In genomic region chr6:67159224-67159623, GRCm38 (mm10) we compare ENCODE assay signal across 8 mouse cellular contexts.
A peak's percentile ranks its signal among the peaks of the same experiment; 100 is the strongest.
DNase-seq lines count a peak whose midpoint lies in the region; ATAC-seq and TF ChIP-seq lines count a peak whose summit lies in the region.
"Had no signal": no experiment of that assay in that cellular context is flagged by ENCODE, and none has a peak within 500 bp of the region (broad histone marks: within the 10 kb centered on the region; RNA-seq: fewer than 3 reads in every experiment).

No protein-coding gene starts in this region.

- WGBS in heart, embryonic 16.5 days = 11% methylated on average over 2 of the region's 2 CpGs
- WGBS in heart, adult 2 months = 12% methylated on average over 2 of the region's 2 CpGs
- 18% methylated on average over 2 of the region's 2 CpGs for WGBS in hindbrain, embryonic 12.5 days
- WGBS in hindbrain, embryonic 16.5 days = 11% methylated on average over 2 of the region's 2 CpGs
- 11% methylated on average over 2 of the region's 2 CpGs for WGBS in midbrain, embryonic 14.5 days
- WGBS in cerebellum, adult 2 months = 8% methylated on average over 2 of the region's 2 CpGs

- DNase-seq in heart, adult 2 months = no peak
- no peak for DNase-seq in midbrain, embryonic 14.5 days
- no peak for DNase-seq in cerebellum, adult 2 months
- no peak for DNase-seq in kidney, adult 11 months

- 0 out of 2 replicates have a peak overlapping the region, but pooled peaks have one; percentile 32 for H3K4me2 ChIP-seq in heart, embryonic 16.5 days (ENCODE audit: low read depth, low read length)
- peak overlapping the region; percentile 32; the same call in 1 of the 2 replicates for H3K4me2 ChIP-seq in hindbrain, embryonic 12.5 days (replicated peaks)
- H3K4me2 ChIP-seq in hindbrain, embryonic 16.5 days (ENCODE audit: low read length) = peak overlapping the region; percentile 46
- peak overlapping the region; percentile 41; the same call in 1 of the 2 replicates for H3K4me2 ChIP-seq in midbrain, embryonic 14.5 days (ENCODE audit: low read length)

- no peaks in the 10 kb centered on the region for H3K9me3 ChIP-seq in heart, embryonic 16.5 days (replicated peaks; ENCODE audit: control insufficient read depth, low read length)
- no peaks in the 10 kb centered on the region for H3K9me3 ChIP-seq in hindbrain, embryonic 12.5 days (replicated peaks)
- H3K9me3 ChIP-seq in hindbrain, embryonic 16.5 days (ENCODE audit: control insufficient read depth, low read length) = no peaks in the 10 kb centered on the region
- H3K9me3 ChIP-seq in midbrain, embryonic 14.5 days (ENCODE audit: control insufficient read depth, low read length) = no peaks in the 10 kb centered on the region
- H3K9me3 ChIP-seq: embryonic facial prominence, embryonic 15.5 days had no signal

- H3K36me3 ChIP-seq in heart, embryonic 16.5 days (ENCODE audit: control insufficient read depth, insufficient read depth) = no peaks in the 10 kb centered on the region
- no peaks in the 10 kb centered on the region for H3K36me3 ChIP-seq in heart, adult 2 months (ENCODE audit: control insufficient read depth, insufficient read depth, low read length)
- H3K36me3 ChIP-seq in hindbrain, embryonic 12.5 days = no peaks in the 10 kb centered on the region
- H3K36me3 ChIP-seq in hindbrain, embryonic 16.5 days (ENCODE audit: control insufficient read depth, insufficient read depth, low read length) = no peaks in the 10 kb centered on the region
- H3K36me3 ChIP-seq in midbrain, embryonic 14.5 days (ENCODE audit: control insufficient read depth, insufficient read depth, low read length) = no peaks in the 10 kb centered on the region
- H3K36me3 ChIP-seq: embryonic facial prominence, embryonic 15.5 days had no signal

- H3K27ac ChIP-seq in heart, embryonic 16.5 days (ENCODE audit: low read length) = no peak overlapping the region
- no peak overlapping the region for H3K27ac ChIP-seq in heart, adult 2 months
- no peak overlapping the region for H3K27ac ChIP-seq in hindbrain, embryonic 12.5 days
- no peak overlapping the region for H3K27ac ChIP-seq in hindbrain, embryonic 16.5 days (ENCODE audit: low read depth, low read length)
- H3K27ac ChIP-seq in midbrain, embryonic 14.5 days (replicated peaks; ENCODE audit: low read depth, low read length) = no peak overlapping the region
- no peak overlapping the region for H3K27ac ChIP-seq in cerebellum, adult 2 months (ENCODE audit: insufficient read depth, low read length)
- H3K27ac ChIP-seq: embryonic facial prominence, embryonic 15.5 days had no signal

- H3K27me3 ChIP-seq in heart, embryonic 16.5 days (ENCODE audit: control insufficient read depth, insufficient read depth, low read length) = no peaks in the 10 kb centered on the region
- H3K27me3 ChIP-seq in heart, adult 2 months (ENCODE audit: control insufficient read depth, insufficient read depth, low read length) = no peaks in the 10 kb centered on the region
- no peaks in the 10 kb centered on the region for H3K27me3 ChIP-seq in hindbrain, embryonic 12.5 days
- H3K27me3 ChIP-seq in hindbrain, embryonic 16.5 days (replicated peaks; ENCODE audit: control insufficient read depth, insufficient read depth, low read length) = no peaks in the 10 kb centered on the region
- no peaks in the 10 kb centered on the region for H3K27me3 ChIP-seq in midbrain, embryonic 14.5 days (ENCODE audit: control insufficient read depth, insufficient read depth, low read length)
- H3K27me3 ChIP-seq in cerebellum, adult 2 months (ENCODE audit: control insufficient read depth, insufficient read depth, low read length) = no peaks in the 10 kb centered on the region
- H3K27me3 ChIP-seq: embryonic facial prominence, embryonic 15.5 days had no signal

- TF ChIP-seq CTCF in heart, adult 2 months (IDR thresholded peaks at IDR 0.05) = no peak
- TF ChIP-seq CTCF in cerebellum, adult 2 months (IDR thresholded peaks at IDR 0.05; ENCODE audit: borderline replicate concordance, insufficient read depth, low read depth, low read length) = no peak

- no peak for ATAC-seq in heart, embryonic 16.5 days (replicated peaks; ENCODE audit: extremely low read depth, insufficient read depth, low FRiP score)
- ATAC-seq in hindbrain, embryonic 12.5 days (ENCODE audit: low FRiP score) = no peak
- no peak for ATAC-seq in hindbrain, embryonic 16.5 days
- ATAC-seq in midbrain, embryonic 14.5 days (ENCODE audit: low FRiP score, low TSS enrichment) = no peak; the same call in 1 of the 2 replicates

- no peak overlapping the region for H3K9ac ChIP-seq in heart, embryonic 16.5 days (ENCODE audit: low read length)
- H3K9ac ChIP-seq in heart, adult 2 months (ENCODE audit: low read depth, low read length) = no peak overlapping the region
- no peak overlapping the region for H3K9ac ChIP-seq in hindbrain, embryonic 12.5 days
- no peak overlapping the region for H3K9ac ChIP-seq in hindbrain, embryonic 16.5 days (ENCODE audit: low read depth, low read length)
- H3K9ac ChIP-seq in midbrain, embryonic 14.5 days (replicated peaks; ENCODE audit: low read length) = no peak overlapping the region; the same call in 1 of the 2 replicates
- H3K9ac ChIP-seq: embryonic facial prominence, embryonic 15.5 days had no signal

- no peak overlapping the region for H3K4me3 ChIP-seq in heart, embryonic 16.5 days (ENCODE audit: low read length)
- H3K4me3 ChIP-seq in heart, adult 2 months = no peak overlapping the region
- no peak overlapping the region for H3K4me3 ChIP-seq in hindbrain, embryonic 12.5 days
- no peak overlapping the region for H3K4me3 ChIP-seq in hindbrain, embryonic 16.5 days (ENCODE audit: low read length)
- no peak overlapping the region for H3K4me3 ChIP-seq in midbrain, embryonic 14.5 days (replicated peaks; ENCODE audit: low read depth, low read length)
- H3K4me3 ChIP-seq in cerebellum, adult 2 months (replicated peaks; ENCODE audit: insufficient read depth, low read depth, low read length) = no peak overlapping the region
- H3K4me3 ChIP-seq: embryonic facial prominence, embryonic 15.5 days had no signal

- intact Hi-C loops in heart, adult 2 months (cut with DNase I) = loop anchor here (2.0 kb wide), 2 partner anchors 16 to 318 kb away; no protein-coding TSS in a partner anchor

- no peak for TF ChIP-seq POLR2A in heart, adult 2 months (IDR thresholded peaks at IDR 0.05; ENCODE audit: insufficient read depth, low read depth, low read length)
- no peak for TF ChIP-seq POLR2A in cerebellum, adult 2 months (IDR thresholded peaks at IDR 0.05; ENCODE audit: borderline replicate concordance, insufficient read depth, low read length)

- H3K79me2 ChIP-seq in heart, adult 2 months (replicated peaks; ENCODE audit: control insufficient read depth, insufficient read depth, low read length) = no peaks in the 10 kb centered on the region

- H3K4me1 ChIP-seq in heart, embryonic 16.5 days (ENCODE audit: control insufficient read depth, insufficient read depth, low read length) = no peaks in the 10 kb centered on the region; the same call in 1 of the 2 replicates
- peaks cover 2% of the 10 kb centered on the region for H3K4me1 ChIP-seq in heart, adult 2 months (ENCODE audit: control insufficient read depth, insufficient read depth, low read length)
- H3K4me1 ChIP-seq in hindbrain, embryonic 12.5 days = 0 out of 2 replicates have a peak, but pooled peaks cover 2% of the 10 kb centered on the region
- peaks cover 2% of the 10 kb centered on the region; the same call in 1 of the 2 replicates for H3K4me1 ChIP-seq in hindbrain, embryonic 16.5 days (ENCODE audit: control insufficient read depth, insufficient read depth, low read depth, low read length)
- H3K4me1 ChIP-seq in midbrain, embryonic 14.5 days (ENCODE audit: control insufficient read depth, insufficient read depth, low read length) = no peaks in the 10 kb centered on the region
- H3K4me1 ChIP-seq in cerebellum, adult 2 months (ENCODE audit: control insufficient read depth, insufficient read depth, low read length) = peaks cover 4% of the 10 kb centered on the region; the same call in 1 of the 2 replicates
- H3K4me1 ChIP-seq: embryonic facial prominence, embryonic 15.5 days had no signal

- TF ChIP-seq EP300 in heart, adult 2 months (IDR thresholded peaks at IDR 0.05; ENCODE audit: insufficient read depth, low read depth, low read length) = no peak
